Mouse (Mus musculus) adrenal gland, adult 8-10 months (tissue): ENCODE results near the gene Fam198b. TPM values are rescaled to one million over a fixed set of nuclear protein-coding genes. Genes with fewer than 3 reads are reported as not detected.

ENCODE experiments used
- DNase-seq: peaks from one replicate; pipeline ENCODE4 v3.0.0; 2022
- total RNA-seq, 4 experiments: library from RNA; stranded (reverse); gene quantifications; 2 replicates each; pipeline ENCODE4 v1.2.4; 2022

Gene Fam198b
- total RNA-seq, 4 experiments from 2014 or later = 2.9 to 39.5 (median 10.6) TPM

- no peak for DNase-seq
Observed at GRCm38 (mm10) chr3:79984542-79984941, 100.2 kb downstream of the Fam198b start.

GRCm38 (mm10) chr3:79989250-79989649, 104.9 kb downstream of the Fam198b start:
- no peak for DNase-seq

- no peak for DNase-seq
Observed at GRCm38 (mm10) chr3:79989911-79990310, 105.6 kb downstream of the Fam198b start.

GRCm38 (mm10) chr3:79990480-79990879, 106.1 kb downstream of the Fam198b start:
- no peak for DNase-seq

GRCm38 (mm10) chr3:79994029-79994539, 109.8 kb downstream of the Fam198b start:
- no peak for DNase-seq

GRCm38 (mm10) chr3:79995726-79996125, 111.4 kb downstream of the Fam198b start:
- DNase-seq = peak; percentile 18

Other genes with a start within 250 kb of the Fam198b start
- gene Rxfp1, start 146.7 kb upstream of the Fam198b start, total RNA-seq = under 1 TPM in 1 of 4 experiments, not detected in 3; 0.07 TPM
- 10 to 100 TPM in 2 of 4 experiments, 1 to 10 TPM in 2; 6.4 to 11.6 (median 10.2) TPM for gene Tmem144, start 31.8 kb upstream of the Fam198b start, total RNA-seq